Mouse (Mus musculus): ENCODE measurements around the gene Gas6. TPM values are rescaled to one million over a fixed set of nuclear protein-coding genes. Genes with fewer than 3 reads are reported as not detected.

Gas6 gene
- polyA plus RNA-seq (2021; fragmentation: Nextera tagmentation), result 42.9 and 67.0 TPM in 2 replicates
- long read RNA-seq, experiment 1, transcript Gas6-201 (15 exons, 2,548 nt), result major isoform, 90 of 123 reads
- long read RNA-seq, experiment 1, partial matches to known transcripts, result 29 of 123 reads
- long read RNA-seq, experiment 1, other reads (novel, unspliced or antisense), result 4 of 123 reads
- long read RNA-seq, experiment 2, transcript Gas6-201 (15 exons, 2,548 nt), result major isoform, 355 of 412 reads
- long read RNA-seq, experiment 2, partial matches to known transcripts, result 34 of 412 reads
- long read RNA-seq, experiment 2, other reads (novel, unspliced or antisense), result 23 of 412 reads

GRCm38 (mm10) chr8:13493858-13494631 is at the start of gene Gas6:
TSS of gene Gas6 (minus strand) at chr8:13494490.

GRCm38 (mm10) chr8:13434889-13435288 is 59.4 kb downstream of the Gas6 start, which contains the start of gene Tmem255b:
TSS of gene Tmem255b (plus strand) at chr8:13435189.

Other genes starting within 250 kb of the Gas6 start
- not detected in 2 replicates for gene Adprhl1, start 240.3 kb downstream of the Gas6 start, polyA plus RNA-seq (2021; fragmentation: Nextera tagmentation)
- gene Dcun1d2, start 206.4 kb downstream of the Gas6 start, polyA plus RNA-seq (2021; fragmentation: Nextera tagmentation), result 20.3 and 22.2 TPM in 2 replicates
- 26.9 and 27.5 TPM in 2 replicates for gene Tmco3, start 206.3 kb downstream of the Gas6 start, polyA plus RNA-seq (2021; fragmentation: Nextera tagmentation)
- 34.3 and 41.7 TPM in 2 replicates for gene Tfdp1, start 155.7 kb downstream of the Gas6 start, polyA plus RNA-seq (2021; fragmentation: Nextera tagmentation)
- gene Atp4b, start 97.7 kb downstream of the Gas6 start, polyA plus RNA-seq (2021; fragmentation: Nextera tagmentation), result not detected in 2 replicates
- gene Grk1, start 89.4 kb downstream of the Gas6 start, polyA plus RNA-seq (2021; fragmentation: Nextera tagmentation), result not detected in 2 replicates
- 6.6 and 8.3 TPM in 2 replicates for gene Tmem255b, start 59.3 kb downstream of the Gas6 start, polyA plus RNA-seq (2021; fragmentation: Nextera tagmentation)
- gene 1700029H14Rik, start 68.0 kb upstream of the Gas6 start, polyA plus RNA-seq (2021; fragmentation: Nextera tagmentation), result not detected in 2 replicates
- 20.2 and 22.2 TPM in 2 replicates for gene Rasa3, start 183.1 kb upstream of the Gas6 start, polyA plus RNA-seq (2021; fragmentation: Nextera tagmentation)
- 0.77 and 1.1 TPM in 2 replicates for gene Cfap97d2, start 211.4 kb upstream of the Gas6 start, polyA plus RNA-seq (2021; fragmentation: Nextera tagmentation)

Measured in layer of hippocampus, adult 6 months (tissue).